ENCODE assay signal across 8 mouse cellular contexts in the genomic region with DNA sequence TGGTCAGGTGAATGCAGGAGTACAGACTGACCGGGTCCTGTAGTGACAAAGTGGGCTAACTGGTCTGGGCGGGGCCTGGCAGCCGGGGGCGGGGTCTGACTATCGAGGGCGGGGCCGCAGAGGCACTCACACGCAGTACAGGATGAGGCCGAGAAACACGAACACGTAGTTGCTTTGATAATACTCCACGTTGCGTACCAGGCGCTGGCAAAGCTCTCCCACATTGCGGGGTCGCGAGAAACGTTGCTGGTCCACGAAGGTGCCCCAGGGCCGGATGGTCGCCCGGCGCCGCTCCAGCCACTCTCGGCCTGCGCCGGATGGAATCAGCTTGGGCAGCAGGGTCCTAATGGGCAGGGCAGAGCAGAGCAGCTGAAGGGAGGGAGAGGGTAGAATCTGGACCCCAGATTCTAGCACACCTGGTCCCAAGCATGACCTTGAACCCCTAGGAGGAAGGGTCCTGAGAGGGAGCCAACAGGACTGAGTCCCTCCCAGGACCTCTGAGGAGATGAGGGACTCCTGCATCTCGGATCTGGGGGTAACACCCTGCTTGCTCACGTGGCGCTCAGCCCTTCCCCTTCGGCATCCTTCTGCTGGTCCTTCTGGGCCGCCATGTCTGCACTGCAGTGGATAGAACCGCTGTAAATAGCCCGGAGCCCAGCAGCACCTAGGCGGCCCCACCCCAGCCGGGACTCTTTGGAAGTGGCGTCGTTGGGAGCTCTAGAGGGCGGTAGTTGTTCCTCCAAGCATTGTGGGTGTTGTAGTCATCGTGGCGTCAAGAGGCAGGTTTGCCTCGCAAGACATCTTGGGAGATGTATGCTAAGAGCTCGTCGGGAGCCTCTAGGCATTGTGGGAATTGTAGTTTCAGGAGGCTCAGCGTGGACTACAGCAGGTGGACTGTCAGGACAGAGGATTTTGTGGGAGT. TPM values are rescaled to one million over a fixed set of nuclear protein-coding genes. Genes with fewer than 3 reads are reported as not detected.
DNase-seq lines count a peak whose midpoint lies in the region; ATAC-seq and TF ChIP-seq lines count a peak whose summit lies in the region.

Gene Rabac1 (minus strand): TSS at position 783 of the 922 bp plus-strand sequence.

- peak; percentile 91 for ATAC-seq in activated CD4-positive, CD25-positive, alpha-beta regulatory T cell, adult 4 months

- peak; percentile 87 to 90 for DNase-seq in gastrocnemius, adult 8-10 months (ENCODE audit: low spot score in 2 of 2)
- DNase-seq in hindlimb bud, embryonic 11.5 days (ENCODE audit: extremely low spot score, low read depth, low spot score), result peak; percentile 89
- DNase-seq in left cerebral cortex, adult 8-10 months (ENCODE audit: low spot score in 2 of 2), result peak; percentile 89 to 97
- DNase-seq in right cerebral cortex, postnatal 10 days (ENCODE audit: low spot score in 2 of 2), result peak; percentile 95 to 98
- DNase-seq in urinary bladder, postnatal 25 days (ENCODE audit: low spot score), result peak; percentile 88

- H3K27me3 ChIP-seq in megakaryocyte, embryonic 14.5 days (replicated peaks), result peaks cover 2% of the 10 kb centered on the region

- H3K27ac ChIP-seq in cortical plate, adult 2 months (ENCODE audit: insufficient read depth, low read length), result peak within 1 kb of the TSS; percentile 93

- peak within 1 kb of the TSS; percentile 92 for H3K4me3 ChIP-seq in cortical plate, adult 2 months (ENCODE audit: insufficient read depth, low read length)
- peak within 1 kb of the TSS; percentile 99 for H3K4me3 ChIP-seq in megakaryocyte, embryonic 14.5 days (replicated peaks)

- peak; percentile 98 for TF ChIP-seq POLR2A in cortical plate, adult 2 months (IDR thresholded peaks at IDR 0.05; ENCODE audit: extremely low read depth, insufficient read depth, low read length)

- H3K4me1 ChIP-seq in cortical plate, adult 2 months (ENCODE audit: control insufficient read depth, insufficient read depth, low read length), result peaks cover 2% of the 10 kb centered on the region; the same call in 1 of the 2 replicates
- peaks cover 57% of the 10 kb centered on the region for H3K4me1 ChIP-seq in megakaryocyte, embryonic 14.5 days

- peaks cover 30% of the 10 kb centered on the region for H3K36me3 ChIP-seq in megakaryocyte, embryonic 14.5 days (replicated peaks; ENCODE audit: low read length)

- 0 out of 2 replicates have a peak, but pooled peaks have one; percentile 5 for TF ChIP-seq CTCF in cortical plate, adult 2 months (IDR thresholded peaks at IDR 0.05; ENCODE audit: extremely low read depth, insufficient read depth, low read length)

- no peaks in the 10 kb centered on the region for H3K9me3 ChIP-seq in megakaryocyte, embryonic 14.5 days

RNA-seq across cellular contexts. Expression of gene Rabac1, which starts in this region (rescaled TPM):
- 100 to 1,000 TPM; 190 to 202 TPM for polyA plus RNA-seq in activated CD4-positive, CD25-positive, alpha-beta regulatory T cell, adult 4 months (2017; shearing (Covaris generic))
- 396 and 421 TPM in 2 replicates for polyA plus RNA-seq in cortical plate, adult 2 months (2012; rRNA removed)
- total RNA-seq in gastrocnemius, adult 8-10 months (2022), result 100 to 1,000 TPM; 255 to 297 (median 267) TPM
- total RNA-seq in left cerebral cortex, adult 8-10 months (2022), result 100 to 1,000 TPM; 322 to 333 (median 326) TPM
- polyA plus RNA-seq in megakaryocyte, embryonic 14.5 days (2012; ENCODE audit: insufficient read depth, low replicate concordance), result 475 and 509 TPM in 2 replicates

Comparison
In these comparisons a context has a peak if more than half of its experiments do, and no peak if none do; other contexts are left out.
1. Peak in every context shown above with its lines: DNase-seq, ATAC-seq, H3K4me3 ChIP-seq and H3K27ac ChIP-seq.